Mouse (Mus musculus): Measurements from ENCODE around the gene Serpina1c. TPM values are rescaled to one million over a fixed set of nuclear protein-coding genes. Genes with fewer than 3 reads are reported as not detected.
"Not testable (repeated sequence)": the region's sequence is repeated elsewhere in the genome, so short reads cannot be mapped to it uniquely, and the experiment has no call there.

Serpina1c gene
- polyA plus RNA-seq (2012; rRNA removed), result 0.23 TPM in 1 of 2 replicates, not detected in the other
- not detected in 2 replicates for polyA plus RNA-seq (2014; fragmentation: Nextera tagmentation; extraction: Ambion mirVana)

DNA sequence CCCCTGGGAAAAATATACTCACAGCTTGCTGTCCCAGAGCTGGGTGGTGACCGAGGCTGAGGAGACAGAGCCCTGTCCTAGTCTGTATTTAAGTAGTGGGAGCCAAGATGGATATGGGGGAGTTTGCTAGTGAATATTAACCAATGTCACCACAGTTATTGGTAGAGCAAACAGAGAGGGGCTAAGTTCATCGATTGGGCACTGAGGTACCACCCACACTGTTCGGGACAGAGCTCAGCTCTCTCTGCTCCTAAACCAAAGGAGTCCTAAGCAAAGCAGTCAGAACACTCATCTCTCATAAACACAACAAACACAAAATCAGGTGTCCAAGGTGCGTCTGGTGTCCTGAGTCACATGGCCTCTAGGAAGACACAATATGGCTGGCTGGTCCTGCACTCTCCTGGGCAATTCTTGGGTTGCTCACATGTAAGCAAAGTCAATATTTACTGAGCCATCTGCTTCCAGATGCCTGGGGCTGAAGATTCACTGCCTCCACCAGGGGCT is at the start of gene Serpina1c:
TSS of gene Serpina1c (minus strand) at position 51 of the 504 bp plus-strand sequence.
- H3K36me3 ChIP-seq (ENCODE audit: control insufficient read depth, insufficient read depth, low read length); H3K27me3 ChIP-seq (ENCODE audit: control insufficient read depth, insufficient read depth, low read length); ATAC-seq (ENCODE audit: low FRiP score, low read depth); DNase-seq (ENCODE audit: low spot score); H3K4me2 ChIP-seq (replicated peaks; ENCODE audit: low read depth, low read length, severe bottlenecking); H3K4me1 ChIP-seq (ENCODE audit: control insufficient read depth, insufficient read depth, low read length); H3K9me3 ChIP-seq (ENCODE audit: control insufficient read depth, low read length); H3K9ac ChIP-seq (ENCODE audit: low read depth, low read length, severe bottlenecking); H3K27ac ChIP-seq (replicated peaks; ENCODE audit: low read depth, low read length); H3K4me3 ChIP-seq (replicated peaks; ENCODE audit: low read length): not testable (repeated sequence)
- WGBS, result 94% methylated on average over 4 of the region's 4 CpGs

DNA sequence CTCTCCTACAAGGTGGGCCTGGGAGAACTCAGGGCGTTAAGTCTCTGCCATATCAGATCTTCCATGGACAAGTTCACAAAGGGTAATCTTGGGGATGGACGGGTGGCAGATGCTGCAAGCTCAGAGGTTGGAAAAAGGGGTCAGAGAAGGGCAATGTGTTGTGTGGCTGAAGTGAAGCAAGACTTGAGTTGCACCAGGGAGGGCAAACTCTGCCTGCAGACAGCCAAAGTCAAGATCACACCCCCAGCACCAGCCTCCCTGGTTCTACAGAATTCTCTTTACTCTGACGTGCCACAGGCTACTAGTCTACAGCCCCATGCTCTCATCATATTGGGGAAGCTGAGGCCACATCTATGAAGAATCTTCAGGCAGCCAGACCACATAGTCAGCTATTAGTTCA is 48.3 kb upstream of the Serpina1c start:
- not testable (repeated sequence) for H3K9ac ChIP-seq (ENCODE audit: low read depth, low read length, severe bottlenecking); H3K27ac ChIP-seq (replicated peaks; ENCODE audit: low read depth, low read length); H3K36me3 ChIP-seq (ENCODE audit: control insufficient read depth, insufficient read depth, low read length); H3K4me3 ChIP-seq (replicated peaks; ENCODE audit: low read length); H3K27me3 ChIP-seq (ENCODE audit: control insufficient read depth, insufficient read depth, low read length); H3K4me2 ChIP-seq (replicated peaks; ENCODE audit: low read depth, low read length, severe bottlenecking); H3K4me1 ChIP-seq (ENCODE audit: control insufficient read depth, insufficient read depth, low read length); ATAC-seq (ENCODE audit: low FRiP score, low read depth); H3K9me3 ChIP-seq (ENCODE audit: control insufficient read depth, low read length); DNase-seq (ENCODE audit: low spot score)
- WGBS, result 91% methylated on average over 3 of the region's 3 CpGs

DNA sequence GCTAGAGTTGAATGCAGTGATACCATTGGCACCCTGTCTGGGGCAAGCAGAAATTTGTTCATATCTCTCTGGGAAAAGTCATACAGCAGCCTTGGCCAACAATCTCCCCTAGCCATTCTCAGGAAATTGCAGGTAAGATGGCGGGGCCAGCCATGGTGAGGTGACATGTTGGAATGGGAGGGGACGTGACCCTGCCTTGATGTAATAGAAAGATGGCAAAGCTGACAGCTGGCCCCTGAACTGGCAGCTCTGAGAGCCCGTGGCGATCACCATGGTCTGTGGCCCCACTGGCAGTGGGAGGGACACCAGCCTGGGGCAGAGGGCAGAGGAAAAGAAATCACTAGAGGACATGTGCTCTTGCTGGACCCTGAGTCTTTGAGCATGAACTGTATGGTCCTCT is 41.6 kb upstream of the Serpina1c start:
- Histone ChIP-seq H3K9ac (ENCODE audit: low read depth, low read length, severe bottlenecking) (no peak overlapping the region), H3K4me2 (replicated peaks; ENCODE audit: low read depth, low read length, severe bottlenecking) (no peak overlapping the region), H3K9me3 (ENCODE audit: control insufficient read depth, low read length) (no peaks in the 10 kb centered on the region), H3K27me3 (ENCODE audit: control insufficient read depth, insufficient read depth, low read length) (no peaks in the 10 kb centered on the region), H3K27ac (replicated peaks; ENCODE audit: low read depth, low read length) (no peak overlapping the region), H3K4me3 (replicated peaks; ENCODE audit: low read length) (no peak overlapping the region), H3K4me1 (ENCODE audit: control insufficient read depth, insufficient read depth, low read length) (no peaks in the 10 kb centered on the region), H3K36me3 (ENCODE audit: control insufficient read depth, insufficient read depth, low read length) (no peaks in the 10 kb centered on the region)
- DNase-seq (ENCODE audit: low spot score) (no peak), ATAC-seq (ENCODE audit: low FRiP score, low read depth) (no peak)
- 77% methylated on average over 4 of the region's 4 CpGs for WGBS
- TF ChIP-seq POLR2A (IDR thresholded peaks at IDR 0.05; ENCODE audit: borderline replicate concordance, extremely low read depth, insufficient read depth, insufficient read length), result no peak

DNA sequence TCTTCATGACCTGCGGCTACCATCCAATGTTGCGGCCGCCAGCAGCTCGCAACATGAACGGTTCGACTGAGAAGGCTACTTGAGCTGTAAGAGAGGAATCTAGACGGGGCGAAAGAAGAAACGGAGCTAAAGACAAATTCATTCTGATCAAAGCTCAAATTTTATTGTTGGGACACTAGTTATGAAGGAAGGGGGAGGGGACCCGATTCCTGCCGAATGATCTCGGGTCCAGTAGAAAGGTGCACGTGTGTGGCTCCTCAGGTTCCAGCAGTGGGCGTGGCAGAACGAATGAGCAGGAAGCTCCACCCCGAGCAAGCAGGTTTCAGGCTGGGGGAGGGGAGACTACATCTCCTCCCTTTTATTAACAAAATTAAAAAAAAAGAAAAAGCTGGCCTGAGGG is 4.5 kb upstream of the Serpina1c start:
- not testable (repeated sequence) for H3K9ac ChIP-seq (ENCODE audit: low read depth, low read length, severe bottlenecking); H3K27me3 ChIP-seq (ENCODE audit: control insufficient read depth, insufficient read depth, low read length); H3K4me2 ChIP-seq (replicated peaks; ENCODE audit: low read depth, low read length, severe bottlenecking); H3K4me3 ChIP-seq (replicated peaks; ENCODE audit: low read length); H3K4me1 ChIP-seq (ENCODE audit: control insufficient read depth, insufficient read depth, low read length); H3K27ac ChIP-seq (replicated peaks; ENCODE audit: low read depth, low read length); ATAC-seq (ENCODE audit: low FRiP score, low read depth); DNase-seq (ENCODE audit: low spot score); H3K9me3 ChIP-seq (ENCODE audit: control insufficient read depth, low read length); H3K36me3 ChIP-seq (ENCODE audit: control insufficient read depth, insufficient read depth, low read length)
- 91% methylated on average over 11 of the region's 16 CpGs for WGBS

DNA sequence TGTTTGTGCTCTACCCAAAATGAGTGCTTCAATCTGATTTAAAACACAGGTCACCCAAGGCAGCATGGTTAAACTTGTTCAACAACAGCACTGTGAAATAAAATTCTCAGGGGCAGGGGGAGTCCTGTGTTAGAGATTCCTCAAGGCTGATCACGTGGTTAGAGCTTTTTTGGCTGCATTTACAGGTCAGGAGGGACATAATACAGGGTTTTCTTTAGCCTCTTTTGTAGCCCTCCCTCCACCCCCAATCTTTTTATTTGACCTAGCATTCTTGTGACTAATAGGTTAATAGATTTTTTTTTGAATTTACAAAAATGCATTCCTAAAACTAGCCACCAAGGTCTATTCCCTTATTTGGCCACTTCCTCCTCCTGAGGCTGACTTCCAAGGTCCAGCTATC is 3.1 kb upstream of the Serpina1c start:
- not testable (repeated sequence) for H3K9ac ChIP-seq (ENCODE audit: low read depth, low read length, severe bottlenecking); H3K36me3 ChIP-seq (ENCODE audit: control insufficient read depth, insufficient read depth, low read length); DNase-seq (ENCODE audit: low spot score); H3K27ac ChIP-seq (replicated peaks; ENCODE audit: low read depth, low read length); H3K4me2 ChIP-seq (replicated peaks; ENCODE audit: low read depth, low read length, severe bottlenecking); H3K4me3 ChIP-seq (replicated peaks; ENCODE audit: low read length); H3K9me3 ChIP-seq (ENCODE audit: control insufficient read depth, low read length); H3K27me3 ChIP-seq (ENCODE audit: control insufficient read depth, insufficient read depth, low read length); H3K4me1 ChIP-seq (ENCODE audit: control insufficient read depth, insufficient read depth, low read length); ATAC-seq (ENCODE audit: low FRiP score, low read depth)
- 35% methylated on average over 1 of the region's 1 CpGs for WGBS

DNA sequence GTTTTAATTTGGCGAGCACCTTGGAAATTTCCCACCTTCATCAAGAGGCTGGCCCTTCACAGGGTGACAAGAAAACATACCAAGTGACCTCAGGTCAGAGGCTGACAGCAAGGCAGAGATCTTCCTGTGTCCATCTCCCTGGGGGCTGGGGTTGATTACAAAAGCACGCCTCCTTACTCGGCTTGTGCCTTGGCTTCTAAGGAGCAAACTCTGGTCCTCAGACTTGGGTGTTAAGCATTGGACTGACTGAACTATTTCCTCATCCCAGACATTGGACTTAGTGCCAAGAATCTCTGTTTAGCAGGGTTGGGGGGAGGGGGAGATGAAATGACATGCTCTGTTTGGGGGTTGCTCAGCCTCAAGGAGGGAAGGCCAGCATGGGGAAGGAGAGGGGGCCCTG is 2.8 kb downstream of the Serpina1c start:
- not testable (repeated sequence) for DNase-seq (ENCODE audit: low spot score); H3K4me3 ChIP-seq (replicated peaks; ENCODE audit: low read length); H3K9me3 ChIP-seq (ENCODE audit: control insufficient read depth, low read length); H3K9ac ChIP-seq (ENCODE audit: low read depth, low read length, severe bottlenecking); ATAC-seq (ENCODE audit: low FRiP score, low read depth); H3K27ac ChIP-seq (replicated peaks; ENCODE audit: low read depth, low read length); H3K4me1 ChIP-seq (ENCODE audit: control insufficient read depth, insufficient read depth, low read length); H3K27me3 ChIP-seq (ENCODE audit: control insufficient read depth, insufficient read depth, low read length); H3K36me3 ChIP-seq (ENCODE audit: control insufficient read depth, insufficient read depth, low read length); H3K4me2 ChIP-seq (replicated peaks; ENCODE audit: low read depth, low read length, severe bottlenecking)
- 77% methylated on average over 3 of the region's 3 CpGs for WGBS

DNA sequence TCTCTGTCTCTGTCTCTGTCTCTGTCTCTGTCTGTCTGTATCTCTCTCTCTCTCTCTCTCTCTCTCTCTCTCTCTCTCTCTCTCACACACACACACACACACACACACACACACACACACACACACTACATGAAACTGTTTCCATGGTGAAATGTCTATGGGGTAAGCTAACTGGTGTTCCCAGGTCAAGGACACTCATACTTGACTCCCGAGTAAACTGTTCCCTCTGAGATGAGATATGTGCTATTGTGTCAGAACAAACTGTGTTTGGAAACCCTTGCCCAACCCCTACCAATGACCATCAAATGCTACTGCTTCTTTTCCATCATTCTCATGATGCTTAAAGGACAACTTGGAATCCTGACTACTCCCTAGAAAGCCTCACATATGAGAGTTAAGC is 37.8 kb downstream of the Serpina1c start:
- not testable (repeated sequence) for H3K4me1 ChIP-seq (ENCODE audit: control insufficient read depth, insufficient read depth, low read length); H3K27me3 ChIP-seq (ENCODE audit: control insufficient read depth, insufficient read depth, low read length); H3K4me3 ChIP-seq (replicated peaks; ENCODE audit: low read length); DNase-seq (ENCODE audit: low spot score); H3K27ac ChIP-seq (replicated peaks; ENCODE audit: low read depth, low read length); H3K9me3 ChIP-seq (ENCODE audit: control insufficient read depth, low read length); H3K36me3 ChIP-seq (ENCODE audit: control insufficient read depth, insufficient read depth, low read length); H3K4me2 ChIP-seq (replicated peaks; ENCODE audit: low read depth, low read length, severe bottlenecking); ATAC-seq (ENCODE audit: low FRiP score, low read depth); H3K9ac ChIP-seq (ENCODE audit: low read depth, low read length, severe bottlenecking)
- 85% methylated on average over 1 of the region's 1 CpGs for WGBS

DNA sequence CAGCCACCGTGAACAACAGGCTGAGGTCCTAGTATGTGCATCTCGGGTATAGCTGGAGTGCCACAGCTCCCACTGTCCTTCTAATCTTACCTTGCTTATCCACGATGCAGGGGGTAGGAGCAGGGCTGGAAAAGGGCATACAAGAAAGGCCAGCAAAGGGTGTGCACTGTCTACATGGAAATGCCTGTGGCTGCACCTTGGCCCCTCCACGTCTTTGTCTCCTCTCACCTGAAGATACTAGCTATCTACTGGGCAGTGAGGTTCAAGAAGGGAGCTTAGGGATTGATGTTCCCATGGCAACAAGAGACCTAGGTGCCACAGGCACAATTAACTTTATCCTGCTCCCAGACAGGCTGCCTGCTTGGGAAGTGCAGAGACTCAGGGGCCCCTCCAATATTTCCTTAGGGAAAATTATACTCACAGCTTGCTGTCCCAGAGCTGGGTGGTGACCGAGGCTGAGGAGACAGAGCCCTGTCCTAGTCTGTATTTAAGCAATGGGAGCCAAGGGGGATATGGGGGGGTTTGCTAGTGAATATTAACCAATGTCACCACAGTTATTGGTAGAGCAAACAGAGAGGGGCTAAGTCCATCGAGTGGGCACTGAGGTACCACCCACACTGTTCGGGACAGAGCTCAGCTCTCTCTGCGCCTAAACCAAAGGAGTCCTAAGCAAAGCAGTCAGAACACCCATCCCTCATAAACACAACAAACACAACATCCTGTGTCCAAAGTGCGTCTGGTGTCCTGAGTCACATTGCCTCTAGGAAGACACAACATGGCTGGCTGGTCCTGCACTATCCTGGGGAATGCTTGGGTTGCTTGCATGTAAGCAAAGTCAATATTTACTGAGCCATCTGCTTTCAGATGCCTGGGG is 41.3 kb downstream of the Serpina1c start, which contains the start of gene Serpina1a:
TSS of gene Serpina1a (minus strand) at position 462 of the 874 bp plus-strand sequence.
- H3K4me1 ChIP-seq (ENCODE audit: control insufficient read depth, insufficient read depth, low read length); H3K9ac ChIP-seq (ENCODE audit: low read depth, low read length, severe bottlenecking): not testable (repeated sequence)
- WGBS, result 85% methylated on average over 9 of the region's 9 CpGs

More for the DNA sequence above, 41.3 kb downstream of the Serpina1c start, which contains the start of gene Serpina1a:
- not testable (repeated sequence) for H3K4me2 ChIP-seq (replicated peaks; ENCODE audit: low read depth, low read length, severe bottlenecking); DNase-seq (ENCODE audit: low spot score); H3K27ac ChIP-seq (replicated peaks; ENCODE audit: low read depth, low read length); H3K27me3 ChIP-seq (ENCODE audit: control insufficient read depth, insufficient read depth, low read length); ATAC-seq (ENCODE audit: low FRiP score, low read depth); H3K4me3 ChIP-seq (replicated peaks; ENCODE audit: low read length); H3K9me3 ChIP-seq (ENCODE audit: control insufficient read depth, low read length); H3K36me3 ChIP-seq (ENCODE audit: control insufficient read depth, insufficient read depth, low read length)

All from limb, embryonic 14.5 days (tissue).